Mouse (Mus musculus) layer of hippocampus, adult 11-12 months (tissue): ENCODE measurements around the gene Rpl11.
"Not testable (repeated sequence)": the region's sequence is repeated elsewhere in the genome, so short reads cannot be mapped to it uniquely, and the experiment has no call there.

Experiments
- DNase-seq: peaks from one replicate; pipeline ENCODE4 v3.0.0; 2022; ENCODE audit warnings: low spot score

Rpl11 gene

GRCm38 (mm10) chr4:135980223-135980622 lies 73.0 kb downstream of the Rpl11 start:
- DNase-seq, result not testable (repeated sequence)
